Mouse (Mus musculus) brain, embryonic 14.5 days (tissue): ENCODE measurements around the gene Prkcq.

Experiments used
- CTCF ChIP-seq: fragments of 200-500 bp; IDR thresholded peaks from 2 replicates; pipeline ENCODE4 v1.5.1; 2012; ENCODE audit warnings: inconsistent platforms, mild to moderate bottlenecking, moderate library complexity, borderline replicate concordance; ENCODE audit not compliant: insufficient read depth, insufficient read length; ENCODE audit errors: extremely low read depth
- POLR2A ChIP-seq: fragments of 200-500 bp; IDR thresholded peaks from 2 replicates; pipeline ENCODE4 v1.6.1; 2012; ENCODE audit warnings: mild to moderate bottlenecking, inconsistent platforms, borderline replicate concordance; ENCODE audit not compliant: poor library complexity, insufficient read depth, insufficient read length, severe bottlenecking; ENCODE audit errors: extremely low read depth

DNA sequence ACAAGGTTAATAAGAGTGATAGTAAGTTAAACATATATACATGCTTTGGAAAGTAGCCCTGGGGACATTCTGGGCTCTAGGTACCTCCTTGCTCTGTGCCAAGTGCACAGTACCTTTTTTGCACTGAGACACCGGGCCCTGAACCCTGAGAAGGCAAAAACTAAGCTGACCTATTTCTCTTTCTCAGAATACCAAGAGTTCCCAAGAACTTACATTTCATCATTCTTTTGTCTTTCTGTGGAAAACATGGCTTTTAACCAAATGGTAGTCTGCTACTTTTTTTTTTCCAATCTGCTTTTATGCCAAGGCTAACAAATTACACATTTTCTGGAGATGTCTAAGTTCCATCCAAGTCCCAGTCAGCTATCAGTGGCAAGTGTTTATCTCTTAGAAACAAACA lies 86.3 kb downstream of the Prkcq start:
- TF ChIP-seq CTCF (no peak), POLR2A (no peak)
